Mouse (Mus musculus) activated CD4-positive, CD25-positive, alpha-beta regulatory T cell (primary cell): ENCODE data around the gene Taldo1. TPM values are rescaled to one million over a fixed set of nuclear protein-coding genes. Genes with fewer than 3 reads are reported as not detected.

Experiments used
- polyA plus RNA-seq, 2 experiments: library from polyadenylated mRNA; unstranded; fragments of 100-300 nt; shearing (Covaris generic); gene quantifications; one replicate each; pipeline ENCODE4 v1.2.1; 2017

Taldo1 gene
- polyA plus RNA-seq = 100 to 1,000 TPM; 342 to 415 TPM

DNA sequence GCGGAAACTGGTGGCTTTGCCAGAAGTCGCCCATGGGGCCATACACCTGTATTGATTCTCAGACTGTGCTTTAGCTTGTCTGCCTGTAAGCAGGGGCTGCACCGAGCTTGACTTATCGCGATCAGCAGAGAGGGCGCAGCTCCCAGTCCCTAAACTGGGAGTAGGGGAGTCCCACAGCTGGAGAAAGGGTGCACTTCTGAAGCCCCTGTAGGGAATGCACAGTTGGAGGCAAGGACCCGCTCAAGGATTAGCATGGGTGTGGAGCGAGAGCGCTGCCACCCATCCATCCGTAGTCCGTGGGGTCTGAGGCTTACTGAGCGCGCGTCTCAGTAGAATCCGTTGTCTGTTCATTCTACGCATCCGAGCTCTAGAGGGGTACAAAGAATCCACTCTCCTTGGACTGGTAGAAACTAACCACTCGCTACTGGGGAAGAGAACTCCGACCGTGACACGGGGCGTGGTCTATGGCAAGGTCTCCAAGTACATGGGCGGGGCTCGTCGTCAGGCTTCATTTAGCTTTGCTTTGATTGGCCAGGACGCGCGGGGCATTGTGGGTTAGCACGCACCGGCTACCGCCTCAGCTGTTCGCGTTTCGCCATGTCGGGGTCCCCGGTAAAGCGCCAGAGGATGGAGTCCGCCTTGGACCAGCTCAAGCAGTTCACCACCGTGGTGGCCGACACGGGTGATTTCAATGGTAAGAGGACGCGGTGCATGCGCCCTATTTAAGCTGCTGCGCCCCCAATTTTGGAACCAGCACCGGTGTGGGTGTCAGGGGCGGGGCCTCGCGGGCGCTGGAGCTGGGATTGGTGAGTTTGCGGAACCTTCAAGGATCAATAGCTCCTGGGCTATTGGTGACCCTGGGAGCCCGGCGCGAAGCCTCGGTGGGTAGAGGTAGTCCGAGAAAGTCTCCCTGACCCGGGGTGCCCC is at the start of gene Taldo1:
Gene Taldo1 (plus strand): TSS at position 575 of the 927 bp plus-strand sequence.

DNA sequence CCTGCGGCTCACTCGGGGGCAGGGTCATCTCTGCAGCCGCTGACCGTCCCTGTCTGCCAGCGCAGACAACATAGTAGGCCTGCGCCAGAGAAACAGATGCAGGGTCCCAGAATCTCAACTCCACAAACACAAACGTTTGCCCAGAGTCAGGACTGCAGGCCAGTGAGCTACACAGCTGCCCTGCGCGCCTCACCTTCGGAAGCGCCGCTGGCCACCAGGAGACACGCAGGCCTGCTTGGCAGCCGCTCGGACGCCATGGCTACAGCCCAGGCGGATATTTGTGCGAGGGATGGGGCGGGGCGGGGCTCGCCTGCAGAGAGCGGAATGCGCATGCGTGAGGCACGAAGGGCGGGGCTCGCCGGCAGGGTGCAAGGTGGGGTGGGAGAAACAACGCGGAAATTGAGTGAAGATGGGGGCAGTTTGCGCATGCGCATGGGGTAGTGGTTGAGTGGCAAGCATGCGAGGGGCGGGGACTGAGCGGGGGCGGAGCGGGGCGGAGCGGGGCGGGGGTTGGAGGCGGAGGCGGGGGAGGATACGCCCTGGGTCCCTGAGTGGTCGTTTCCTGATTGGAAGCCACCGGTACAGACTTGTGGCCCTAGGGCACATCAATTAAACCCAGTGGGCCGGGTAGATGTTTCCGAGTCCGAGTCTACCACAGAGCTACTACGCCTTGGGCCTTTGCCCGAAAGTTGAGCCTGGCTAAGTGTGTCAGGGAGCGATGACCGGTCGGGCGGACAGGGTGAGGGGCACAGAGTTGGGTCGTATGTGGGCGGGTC is 22.0 kb downstream of the Taldo1 start, which contains the start of gene Gatd1:
Gene Gatd1 (minus strand): TSS at position 328 of the 776 bp plus-strand sequence.

DNA sequence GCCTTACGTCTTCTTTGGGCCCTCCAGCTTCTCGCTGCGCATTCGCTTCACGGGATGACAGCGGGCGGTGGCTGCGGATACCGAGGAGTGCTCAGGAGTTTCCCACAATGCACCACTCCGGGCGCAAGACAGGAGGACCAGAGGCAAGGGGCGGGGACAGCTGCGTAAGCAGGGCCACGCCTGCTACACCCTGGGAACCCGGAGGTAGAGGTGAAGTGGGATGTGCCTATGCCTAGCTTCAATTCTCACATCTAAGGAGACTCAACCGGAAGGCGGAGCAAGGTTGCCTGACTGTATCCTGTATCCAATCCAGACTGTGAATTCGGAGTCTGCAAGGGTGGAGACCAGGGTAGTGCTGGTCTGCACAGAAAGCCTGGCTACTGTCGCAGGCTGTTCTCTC is 37.3 kb downstream of the Taldo1 start, which contains the start of gene Cend1:
Gene Cend1 (minus strand): TSS at position 182 of the 400 bp plus-strand sequence.

DNA sequence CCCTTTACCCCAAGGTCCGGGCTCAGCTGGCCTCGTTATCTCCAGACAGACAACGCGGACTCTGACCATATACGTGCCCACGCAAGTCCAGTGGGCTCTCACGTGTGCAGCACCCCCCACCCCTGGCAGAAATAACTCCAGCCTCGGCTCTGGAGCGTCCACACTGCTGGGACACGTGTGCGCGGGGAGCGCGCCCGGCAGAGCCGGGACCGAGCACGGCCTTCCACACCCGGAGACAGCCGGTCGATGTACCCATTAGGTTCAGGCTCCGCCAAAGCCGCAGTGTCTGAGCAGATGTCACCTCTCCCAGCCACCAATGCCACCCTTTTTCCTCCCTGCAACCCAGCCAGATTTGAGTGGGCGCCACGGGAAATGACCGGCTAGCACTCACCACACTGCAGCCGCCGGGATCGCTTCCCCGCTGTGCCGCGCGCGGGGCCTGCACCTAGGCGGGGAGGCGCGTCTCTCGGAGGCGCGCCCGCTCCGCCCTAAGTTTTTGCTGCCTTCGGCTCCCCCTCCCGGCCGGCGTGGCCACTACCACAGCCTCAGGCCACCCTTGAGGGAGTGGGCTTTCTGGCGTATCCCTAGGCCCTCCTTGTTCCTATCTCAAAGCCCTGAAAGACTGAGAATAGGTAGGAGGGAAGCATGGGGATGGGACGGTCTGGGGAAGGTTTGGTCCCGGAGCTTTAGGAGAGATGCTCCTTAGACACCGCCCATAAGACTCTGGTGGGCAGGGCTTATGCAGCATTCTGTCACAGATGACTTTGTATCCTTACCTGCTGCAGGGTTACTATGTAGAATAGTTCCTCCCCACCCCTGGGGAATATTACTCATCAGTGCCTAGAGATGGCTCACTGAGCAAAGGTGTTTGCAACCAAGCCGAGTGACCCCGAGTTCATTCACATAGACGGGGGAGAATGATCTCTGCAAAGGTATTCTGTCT is 45.5 kb downstream of the Taldo1 start, which contains the start of gene Slc25a22:
Gene Slc25a22 (minus strand): TSS at position 715 of the 943 bp plus-strand sequence.

DNA sequence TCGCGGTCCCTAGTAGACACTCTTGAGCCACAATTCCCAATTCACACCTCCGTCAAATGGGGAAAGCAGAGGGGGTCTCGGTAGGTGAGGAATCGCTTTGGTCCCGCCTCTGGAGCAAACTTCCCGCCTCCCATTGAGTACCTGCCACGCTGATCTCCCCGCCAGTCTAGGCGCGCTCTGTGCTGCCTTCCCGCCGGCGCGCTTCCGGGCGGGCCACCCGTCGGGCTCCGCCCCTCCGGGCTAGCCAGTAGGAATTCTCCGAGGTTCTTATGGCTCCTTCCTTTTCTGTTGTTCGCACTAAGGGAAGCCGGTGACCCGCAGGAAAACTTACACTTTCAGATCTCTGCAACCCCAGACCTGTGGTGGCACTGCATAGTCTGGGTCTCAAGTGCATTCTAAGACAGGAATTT is 51.8 kb downstream of the Taldo1 start, which contains the start of gene Pidd1:
Gene Pidd1 (minus strand): TSS at position 198 of the 410 bp plus-strand sequence.

DNA sequence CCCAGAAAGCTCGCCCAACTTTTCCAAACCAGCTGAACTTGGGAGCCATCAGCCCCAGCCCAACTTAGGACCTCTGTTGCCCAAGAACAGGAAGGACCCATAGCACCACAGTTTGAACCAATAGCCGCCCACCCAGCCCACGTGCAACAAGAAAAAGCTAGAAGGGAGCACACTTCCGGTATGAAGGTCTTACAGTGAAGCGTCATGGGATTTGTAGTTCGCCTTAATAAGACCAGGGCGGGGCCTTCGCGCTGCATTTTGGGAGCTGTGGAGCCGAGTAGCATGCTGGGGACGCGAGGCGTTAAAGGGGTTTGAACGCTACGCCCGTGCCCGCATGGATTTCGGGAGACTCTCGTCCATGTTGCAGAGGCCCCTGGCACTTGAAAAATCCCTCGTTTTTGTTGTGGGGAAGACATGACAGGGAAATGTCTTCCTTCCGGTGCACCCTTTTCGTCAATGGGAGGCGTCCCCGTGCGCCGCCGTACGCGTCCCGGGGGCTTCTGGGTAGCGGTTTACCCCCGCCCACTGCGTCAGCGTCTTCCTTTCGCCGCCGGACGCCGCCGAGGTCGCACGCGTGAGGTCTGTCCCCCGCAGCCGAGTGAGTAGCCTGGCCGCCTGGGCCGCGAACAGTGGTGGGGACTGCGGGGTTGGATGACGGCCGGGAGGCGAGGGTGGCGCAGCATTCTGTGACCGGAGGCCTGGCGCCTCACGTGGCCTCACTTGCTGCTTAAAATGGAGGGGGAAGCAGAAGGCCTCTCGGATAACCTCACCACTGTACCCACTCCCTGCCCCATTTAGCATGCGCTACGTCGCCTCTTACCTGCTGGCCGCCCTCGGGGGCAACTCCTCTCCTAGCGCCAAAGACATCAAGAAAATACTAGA is 55.4 kb downstream of the Taldo1 start, which contains the start of gene Rplp2:
Gene Rplp2 (plus strand): TSS at position 261 of the 882 bp plus-strand sequence.

Other genes with a start within 250 kb of the Taldo1 start
- 100 to 1,000 TPM; 107 to 150 TPM for gene Rnh1, start 219.3 kb upstream of the Taldo1 start, polyA plus RNA-seq
- gene Hras, start 198.2 kb upstream of the Taldo1 start, polyA plus RNA-seq = 10 to 100 TPM; 56.0 to 61.9 TPM
- 1 to 10 TPM; 2.2 to 5.0 TPM for gene Lrrc56, start 198.0 kb upstream of the Taldo1 start, polyA plus RNA-seq
- 1 to 10 TPM; 8.3 to 9.9 TPM for gene Lmntd2, start 178.1 kb upstream of the Taldo1 start, polyA plus RNA-seq
- 10 to 100 TPM; 18.6 to 23.4 TPM for gene Rassf7, start 176.3 kb upstream of the Taldo1 start, polyA plus RNA-seq
- gene Phrf1, start 163.4 kb upstream of the Taldo1 start, polyA plus RNA-seq = 10 to 100 TPM; 55.5 to 85.8 TPM
- 100 to 1,000 TPM; 105 to 126 TPM for gene Irf7, start 125.7 kb upstream of the Taldo1 start, polyA plus RNA-seq
- under 1 TPM in 1 of 2 experiments, not detected in 1; 0.07 TPM for gene Cdhr5, start 115.4 kb upstream of the Taldo1 start, polyA plus RNA-seq
- not detected for gene Sct, start 113.1 kb upstream of the Taldo1 start, polyA plus RNA-seq
- under 1 TPM in 1 of 2 experiments, not detected in 1; 0.06 TPM for gene Drd4, start 100.2 kb upstream of the Taldo1 start, polyA plus RNA-seq
- gene Deaf1, start 64.5 kb upstream of the Taldo1 start, polyA plus RNA-seq = 10 to 100 TPM; 48.0 to 58.2 TPM
- 10 to 100 TPM; 37.5 to 40.6 TPM for gene Tmem80, start 64.5 kb upstream of the Taldo1 start, polyA plus RNA-seq
- gene Eps8l2, start 53.3 kb upstream of the Taldo1 start, polyA plus RNA-seq = under 1 TPM in 1 of 2 experiments, not detected in 1; 0.09 TPM
- 10 to 100 TPM; 72.8 to 73.0 TPM for gene Gatd1, start 21.9 kb downstream of the Taldo1 start, polyA plus RNA-seq
- under 1 TPM; 0.39 to 0.96 TPM for gene Cend1, start 37.3 kb downstream of the Taldo1 start, polyA plus RNA-seq
- 10 to 100 TPM; 56.7 to 57.4 TPM for gene Slc25a22, start 45.7 kb downstream of the Taldo1 start, polyA plus RNA-seq
- 10 to 100 TPM; 10.4 to 10.6 TPM for gene Pidd1, start 51.8 kb downstream of the Taldo1 start, polyA plus RNA-seq
- 1,000 to 10,000 TPM; 1,171 to 2,116 TPM for gene Rplp2, start 55.2 kb downstream of the Taldo1 start, polyA plus RNA-seq
- 10 to 100 TPM; 88.2 to 90.1 TPM for gene Pnpla2, start 63.0 kb downstream of the Taldo1 start, polyA plus RNA-seq
- under 1 TPM in 1 of 2 experiments, not detected in 1; 0.59 TPM for gene Cracr2b, start 68.9 kb downstream of the Taldo1 start, polyA plus RNA-seq
- gene Cd151, start 75.2 kb downstream of the Taldo1 start, polyA plus RNA-seq = 10 to 100 TPM in 1 of 2 experiments, 1 to 10 TPM in 1; 6.6 to 10.4 TPM
- 10 to 100 TPM; 33.5 to 36.8 TPM for gene Polr2l, start 82.9 kb downstream of the Taldo1 start, polyA plus RNA-seq
- gene Tspan4, start 83.0 kb downstream of the Taldo1 start, polyA plus RNA-seq = 1 to 10 TPM; 2.9 to 3.2 TPM
- gene Chid1, start 147.7 kb downstream of the Taldo1 start, polyA plus RNA-seq = 10 to 100 TPM; 10.7 to 19.5 TPM
- 10 to 100 TPM; 35.9 to 51.1 TPM for gene Ap2a2, start 170.0 kb downstream of the Taldo1 start, polyA plus RNA-seq